Mouse (Mus musculus): ENCODE results near the gene Clasrp. TPM values are rescaled to one million over a fixed set of nuclear protein-coding genes. Genes with fewer than 3 reads are reported as not detected.

Clasrp gene
- polyA plus RNA-seq, 1 experiment from 2014 or later, result 16.3 TPM

DNA sequence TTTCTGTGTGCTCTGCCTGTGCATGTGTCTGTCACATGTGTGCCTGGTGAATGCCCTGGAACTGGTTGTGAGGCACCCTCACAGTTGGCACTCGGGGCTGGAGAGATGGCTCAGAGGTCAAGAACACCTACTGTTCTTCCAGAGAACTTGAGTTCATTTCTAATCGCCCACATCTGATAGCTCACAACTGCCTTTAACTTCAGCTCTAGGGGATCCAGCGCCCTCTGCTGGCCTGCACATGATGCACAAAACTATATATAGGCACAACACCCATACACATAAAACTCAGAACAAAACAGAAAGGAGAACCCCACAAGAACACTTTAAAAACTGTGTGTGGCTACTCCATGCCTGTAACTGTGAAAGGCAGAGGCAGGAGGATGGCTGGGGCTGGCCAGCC lies 15.1 kb downstream of the Clasrp start:
- 65% methylated on average over 3 of the region's 3 CpGs for WGBS (ENCODE audit: missing documents)
- H3K4me3 ChIP-seq (ENCODE audit: inconsistent target), result no peak overlapping the region

DNA sequence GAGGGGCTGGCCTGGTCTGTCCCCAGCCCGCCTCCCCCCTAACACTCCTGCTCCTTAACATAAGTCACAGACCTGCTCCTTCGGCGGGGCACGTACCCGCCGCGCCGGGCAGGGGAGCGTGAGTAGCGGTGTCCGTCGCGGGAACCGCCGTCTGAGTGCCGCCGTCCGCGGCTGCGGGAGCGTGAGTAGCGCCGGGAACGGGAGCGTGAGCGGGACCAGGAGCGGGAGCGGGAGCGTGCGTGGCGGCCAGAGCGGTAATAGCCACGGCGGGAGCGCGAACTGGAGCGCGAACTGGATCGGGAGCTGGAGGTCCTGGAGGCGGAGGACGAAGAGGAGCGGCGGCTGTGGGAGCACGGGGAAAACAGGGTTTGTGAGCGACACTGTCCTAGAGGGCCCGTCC lies 18.0 kb downstream of the Clasrp start:
- H3K4me3 ChIP-seq (ENCODE audit: inconsistent target), result no peak overlapping the region
- no peak overlapping the region for H3K27ac ChIP-seq
- WGBS (ENCODE audit: missing documents), result 96% methylated on average over 28 of the region's 46 CpGs
- H3K79me2 ChIP-seq (ENCODE audit: inconsistent target), result no peaks in the 10 kb centered on the region
- H3K36me3 ChIP-seq (ENCODE audit: inconsistent target), result peaks cover 54% of the 10 kb centered on the region

More for the DNA sequence above, 15.1 kb downstream of the Clasrp start:
- Histone ChIP-seq H3K27ac (no peak overlapping the region), H3K79me2 (ENCODE audit: inconsistent target) (no peaks in the 10 kb centered on the region), H3K36me3 (ENCODE audit: inconsistent target) (peaks cover 63% of the 10 kb centered on the region)

DNA sequence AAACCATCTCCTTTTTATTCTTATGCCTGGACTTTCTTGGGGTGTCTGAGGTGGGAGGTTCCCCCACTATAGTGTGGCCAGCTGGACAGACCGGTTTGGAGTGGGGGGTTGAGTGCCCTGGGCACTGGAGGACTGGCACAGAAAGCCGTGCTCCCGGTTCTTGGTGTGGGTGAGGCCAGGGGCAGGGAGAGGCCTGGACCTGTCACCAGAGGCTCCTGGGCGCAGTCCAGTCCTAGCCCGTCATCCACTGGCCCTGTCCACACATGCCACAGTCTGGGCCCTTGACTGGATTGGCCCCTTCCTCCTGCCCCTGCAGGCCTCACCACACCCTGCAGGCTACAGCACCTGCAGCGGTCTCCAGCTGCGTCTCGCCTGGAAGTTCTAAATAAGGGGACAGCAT lies 23.7 kb downstream of the Clasrp start:
- Histone ChIP-seq H3K79me2 (ENCODE audit: inconsistent target) (no peaks in the 10 kb centered on the region), H3K36me3 (ENCODE audit: inconsistent target) (peaks cover 27% of the 10 kb centered on the region), H3K4me3 (ENCODE audit: inconsistent target) (no peak overlapping the region), H3K27ac (no peak overlapping the region)
- 94% methylated on average over 8 of the region's 8 CpGs for whole genome bisulfite sequencing (ENCODE audit: missing documents)

DNA sequence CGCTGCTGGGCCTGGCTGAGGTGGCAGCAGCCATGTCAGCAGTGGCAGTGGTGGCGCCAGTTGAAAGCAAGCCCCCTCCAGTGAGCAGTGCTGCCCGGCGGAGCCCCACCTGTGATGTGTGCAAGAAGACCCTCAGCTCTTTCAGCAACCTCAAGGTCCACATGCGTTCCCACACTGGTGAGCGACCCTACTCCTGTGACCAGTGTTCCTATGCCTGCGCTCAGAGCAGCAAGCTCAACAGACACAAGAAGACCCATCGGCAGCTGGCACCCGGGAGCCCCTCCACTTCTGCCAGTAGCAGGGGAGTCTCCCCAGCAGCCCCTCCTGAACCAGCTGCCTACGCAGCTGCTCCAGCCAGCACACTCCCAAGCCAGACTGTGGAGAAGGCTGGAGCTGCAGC lies 24.5 kb downstream of the Clasrp start:
- no peak overlapping the region for H3K27ac ChIP-seq
- H3K36me3 ChIP-seq (ENCODE audit: inconsistent target), result peaks cover 26% of the 10 kb centered on the region
- WGBS (ENCODE audit: missing documents), result 95% methylated on average over 9 of the region's 10 CpGs
- no peak overlapping the region for H3K4me3 ChIP-seq (ENCODE audit: inconsistent target)
- no peaks in the 10 kb centered on the region for H3K79me2 ChIP-seq (ENCODE audit: inconsistent target)

DNA sequence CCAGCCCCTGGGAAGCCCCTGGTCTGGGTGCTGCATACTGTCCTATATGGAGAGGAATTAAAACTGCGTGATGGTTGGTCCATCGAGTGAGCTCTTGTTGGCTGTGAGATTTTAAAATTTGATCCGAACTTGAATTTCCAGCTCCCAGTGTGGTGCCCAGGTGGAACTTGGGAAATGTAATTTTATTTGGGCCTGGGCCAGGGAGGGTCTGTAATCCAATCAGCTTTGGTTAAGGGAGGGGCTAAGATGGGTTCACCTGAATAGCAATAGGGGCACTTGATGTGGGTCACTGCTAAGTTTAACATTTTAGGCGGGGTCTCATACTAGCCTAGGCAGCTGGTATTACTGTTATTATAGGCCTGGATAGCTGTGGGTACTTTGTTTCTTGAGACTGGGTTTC lies 25.9 kb downstream of the Clasrp start:
- peaks cover 13% of the 10 kb centered on the region; the same call in 1 of the 2 replicates for H3K36me3 ChIP-seq (ENCODE audit: inconsistent target)
- no peak overlapping the region for H3K4me3 ChIP-seq (ENCODE audit: inconsistent target)
- H3K27ac ChIP-seq, result no peak overlapping the region
- no peaks in the 10 kb centered on the region for H3K79me2 ChIP-seq (ENCODE audit: inconsistent target)
- WGBS (ENCODE audit: missing documents), result 69% methylated on average over 4 of the region's 4 CpGs

DNA sequence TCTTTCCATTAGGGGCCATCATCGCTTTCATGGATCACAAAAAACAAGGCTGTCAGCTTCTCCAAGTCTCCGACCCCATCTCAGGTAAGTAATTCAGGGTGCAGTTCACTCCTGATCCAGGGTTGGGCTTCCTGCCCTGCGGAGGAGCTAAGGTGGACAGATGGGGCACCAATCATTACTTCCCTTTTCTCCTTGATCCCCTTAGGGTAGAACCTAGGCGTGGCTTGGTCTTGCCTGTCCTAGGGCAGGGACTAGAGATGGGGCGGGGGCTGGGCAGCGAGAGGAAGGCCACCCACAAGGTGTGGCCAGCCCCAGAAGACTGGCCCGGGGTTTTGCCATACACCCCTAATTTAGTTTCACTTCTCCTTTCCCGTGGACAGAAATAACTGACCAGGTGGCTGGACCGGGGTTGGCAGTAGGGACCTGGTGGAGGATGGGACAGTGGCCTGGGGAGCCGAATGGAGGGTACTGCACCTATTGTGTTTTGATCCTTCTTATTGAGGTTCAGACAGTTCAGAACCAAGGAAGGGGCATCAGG lies 26.3 kb downstream of the Clasrp start:
- Histone ChIP-seq H3K36me3 (ENCODE audit: inconsistent target) (peaks cover 11% of the 10 kb centered on the region; the same call in 1 of the 2 replicates), H3K27ac (no peak overlapping the region), H3K79me2 (ENCODE audit: inconsistent target) (peaks cover under 1% of the 10 kb centered on the region; the same call in 1 of the 2 replicates), H3K4me3 (ENCODE audit: inconsistent target) (peak overlapping the region; percentile 14; the same call in 1 of the 2 replicates)
- WGBS (ENCODE audit: missing documents), result 8% methylated on average over 10 of the region's 10 CpGs

DNA sequence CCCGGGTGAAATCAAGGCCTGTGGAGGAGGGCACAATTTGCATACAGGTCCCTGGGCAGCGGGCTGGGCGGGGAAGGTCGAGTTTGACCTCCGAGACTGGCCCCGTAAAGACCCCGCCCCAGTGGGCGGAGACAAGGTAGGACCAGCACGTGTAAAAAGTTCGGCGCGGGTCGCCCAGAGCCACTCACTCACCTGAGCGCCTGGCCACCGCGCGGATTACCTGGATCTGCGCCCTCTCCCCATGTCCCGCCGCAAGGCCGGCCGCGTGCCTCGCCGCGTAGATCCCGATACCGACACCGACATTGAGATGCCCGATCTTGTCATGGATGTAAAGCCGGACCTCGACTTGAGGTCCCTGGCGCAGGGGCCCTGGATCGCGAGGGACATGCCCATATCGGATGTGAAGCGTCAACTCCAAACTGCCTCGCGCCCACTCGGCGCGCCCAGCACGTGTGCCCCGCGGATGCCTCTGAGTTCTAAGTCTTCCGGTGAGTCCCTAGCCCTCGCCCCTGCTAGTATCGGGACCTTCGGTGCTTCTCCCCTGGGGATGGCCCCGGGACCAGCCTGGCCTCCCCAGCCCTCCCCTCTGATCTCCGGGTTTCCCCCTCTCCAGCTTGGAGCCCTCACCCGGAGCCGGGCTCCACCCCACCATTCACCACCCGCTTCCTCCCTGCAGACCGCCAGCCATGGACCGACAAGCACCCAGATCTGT lies 27.0 kb downstream of the Clasrp start, which contains the start of the genes Zfp296 and Gemin7:
Zfp296 (plus strand) TSS at position 147 of the 712 bp plus-strand sequence.
Gemin7 (minus strand) TSS at position 455 of the 712 bp plus-strand sequence.
- 2% methylated on average over 48 of the region's 56 CpGs for WGBS (ENCODE audit: missing documents)
- peaks cover 8% of the 10 kb centered on the region; the same call in 1 of the 2 replicates for H3K36me3 ChIP-seq (ENCODE audit: inconsistent target)
- peak within 1 kb of the TSS; percentile 14; the same call in 1 of the 2 replicates for H3K4me3 ChIP-seq (ENCODE audit: inconsistent target)
- H3K27ac ChIP-seq, result no peak within 1 kb of the TSS
- peaks cover 7% of the 10 kb centered on the region for H3K79me2 ChIP-seq (ENCODE audit: inconsistent target)

DNA sequence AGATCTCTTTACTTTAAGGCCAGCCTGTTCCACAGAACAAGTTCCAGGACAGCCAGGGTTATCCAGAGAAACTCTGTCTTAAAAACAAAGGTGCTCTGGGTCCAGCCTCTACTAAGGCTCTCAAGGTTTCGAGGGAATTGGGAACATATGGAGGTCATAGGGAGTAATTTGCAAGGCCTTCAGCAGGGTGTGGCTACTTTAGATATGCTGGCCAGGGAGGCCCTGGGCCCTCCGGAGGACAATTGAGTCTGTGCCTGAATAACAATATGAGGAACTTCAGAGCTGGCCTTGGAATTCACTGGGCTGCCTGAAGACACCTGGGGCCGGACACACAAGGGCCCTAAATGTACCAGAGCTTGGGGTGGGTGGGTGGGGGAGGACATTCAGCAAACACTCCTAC lies 28.7 kb downstream of the Clasrp start:
- no peak overlapping the region for H3K27ac ChIP-seq
- H3K4me3 ChIP-seq (ENCODE audit: inconsistent target), result no peak overlapping the region
- 84% methylated on average over 3 of the region's 3 CpGs for WGBS (ENCODE audit: missing documents)
- peaks cover 24% of the 10 kb centered on the region for H3K79me2 ChIP-seq (ENCODE audit: inconsistent target)
- no peaks in the 10 kb centered on the region; the same call in 1 of the 2 replicates for H3K36me3 ChIP-seq (ENCODE audit: inconsistent target)

DNA sequence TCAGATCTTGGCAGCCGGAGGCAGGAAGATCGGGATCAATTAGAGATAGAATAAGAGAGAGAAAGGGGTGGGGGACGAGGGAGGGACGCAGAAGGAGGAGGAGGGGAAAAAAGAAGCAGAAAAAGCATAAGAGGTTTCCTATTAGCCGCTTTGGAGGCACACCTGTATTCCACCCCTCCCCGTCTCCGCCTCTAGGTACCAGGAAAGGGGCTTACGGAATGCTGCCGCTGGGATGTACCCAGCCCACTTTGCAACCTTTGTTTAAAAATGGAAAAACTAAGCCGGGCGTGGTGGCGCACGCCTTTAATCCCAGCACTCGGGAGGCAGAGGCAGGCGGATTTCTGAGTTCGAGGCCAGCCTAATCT lies 30.5 kb downstream of the Clasrp start:
- peak overlapping the region; percentile 91 for H3K4me3 ChIP-seq (ENCODE audit: inconsistent target)
- WGBS (ENCODE audit: missing documents), result 48% methylated on average over 12 of the region's 16 CpGs
- peak overlapping the region; percentile 35 for H3K27ac ChIP-seq
- peaks cover 42% of the 10 kb centered on the region for H3K79me2 ChIP-seq (ENCODE audit: inconsistent target)
- peaks cover 9% of the 10 kb centered on the region for H3K36me3 ChIP-seq (ENCODE audit: inconsistent target)

DNA sequence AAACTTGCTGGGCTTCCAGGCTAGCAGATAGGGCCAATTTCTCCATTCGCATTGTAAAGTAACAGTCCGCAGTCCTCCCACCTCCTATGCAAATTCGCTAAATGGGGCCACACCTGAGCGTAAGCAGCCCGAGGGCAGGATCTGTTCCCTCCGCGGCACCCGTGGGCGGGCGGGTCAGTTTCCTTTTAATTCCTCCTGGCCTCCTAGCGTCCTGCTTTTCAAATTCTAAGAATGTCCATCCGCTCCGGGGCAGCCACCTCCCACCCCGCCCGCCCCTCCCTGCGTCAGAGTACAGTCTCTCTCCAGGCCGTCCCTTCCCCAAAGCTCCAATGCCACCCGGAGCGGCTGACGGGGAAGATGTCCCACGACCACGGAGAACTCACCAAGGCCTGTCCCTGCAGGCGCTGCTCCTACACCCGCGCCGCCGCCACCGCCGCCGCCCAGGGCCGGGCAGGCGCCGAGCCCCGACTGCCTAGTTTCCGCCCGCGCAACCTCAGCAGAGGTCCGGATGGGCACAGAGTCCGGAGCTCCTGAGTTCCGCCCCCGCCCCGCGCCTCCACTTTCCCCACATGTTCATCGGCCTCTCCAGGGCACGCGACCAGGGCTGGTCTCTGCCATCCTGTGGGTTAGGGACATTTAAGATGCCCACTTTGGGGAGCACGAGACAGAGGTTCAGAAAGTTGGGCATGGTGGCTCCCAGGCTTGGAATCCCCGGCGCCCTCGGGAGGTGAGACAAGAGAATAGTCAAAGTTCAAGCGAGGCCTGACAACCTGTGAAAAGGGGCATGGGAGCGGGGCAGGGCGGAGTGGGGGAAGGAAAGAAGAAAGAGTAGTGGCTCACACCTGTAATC lies 31.1 kb downstream of the Clasrp start:
- peak overlapping the region; percentile 91 for H3K4me3 ChIP-seq (ENCODE audit: inconsistent target)
- peaks cover 11% of the 10 kb centered on the region for H3K36me3 ChIP-seq (ENCODE audit: inconsistent target)
- under 1% methylated on average over 53 of the region's 53 CpGs for WGBS (ENCODE audit: missing documents)
- H3K27ac ChIP-seq, result peak overlapping the region; percentile 49
- peaks cover 48% of the 10 kb centered on the region for H3K79me2 ChIP-seq (ENCODE audit: inconsistent target)

DNA sequence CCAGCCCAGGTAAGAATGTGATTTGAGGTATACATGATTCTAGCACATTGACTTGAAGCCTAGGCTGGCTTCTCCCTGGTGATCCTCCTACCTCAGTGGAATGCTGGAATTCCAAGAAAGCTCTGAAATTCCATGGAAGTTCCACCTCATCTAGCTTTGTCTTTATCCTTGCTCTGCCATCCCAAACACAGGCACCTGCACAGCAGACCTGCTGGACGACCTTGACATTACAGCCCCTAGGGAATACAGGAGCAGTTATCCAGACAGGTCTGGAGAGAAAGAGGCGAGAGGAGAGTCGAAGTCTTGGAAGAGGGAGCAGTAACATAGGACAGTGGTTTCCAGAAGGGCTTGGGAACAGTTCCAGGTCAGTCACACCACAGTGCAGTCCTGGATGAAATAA lies 34.6 kb downstream of the Clasrp start:
- Histone ChIP-seq H3K27ac (no peak overlapping the region), H3K79me2 (ENCODE audit: inconsistent target) (peaks cover 63% of the 10 kb centered on the region), H3K36me3 (ENCODE audit: inconsistent target) (peaks cover 21% of the 10 kb centered on the region), H3K4me3 (ENCODE audit: inconsistent target) (no peak overlapping the region)
- WGBS (ENCODE audit: missing documents), result 95% methylated on average over 3 of the region's 3 CpGs

DNA sequence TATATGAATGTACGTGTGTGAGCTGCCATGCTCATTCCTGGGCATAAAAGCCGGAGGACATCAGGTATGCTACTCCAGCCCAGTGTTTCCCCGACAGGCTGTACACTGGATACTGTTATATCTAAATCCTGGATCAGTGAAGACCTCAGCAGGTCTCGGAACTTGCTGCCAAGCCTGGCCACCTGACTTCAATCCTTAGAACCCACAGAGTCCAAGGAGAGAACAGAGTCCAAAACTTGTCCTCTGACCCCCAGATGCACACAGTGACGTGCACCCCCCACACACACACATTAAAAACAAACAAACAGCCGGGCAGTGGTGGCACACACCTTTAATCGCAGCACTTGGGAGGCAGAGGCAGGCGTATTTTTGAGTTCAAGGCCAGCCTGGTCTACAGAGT lies 36.9 kb downstream of the Clasrp start:
- H3K4me3 ChIP-seq (ENCODE audit: inconsistent target), result no peak overlapping the region
- WGBS (ENCODE audit: missing documents), result 97% methylated on average over 6 of the region's 8 CpGs
- no peak overlapping the region for H3K27ac ChIP-seq
- peaks cover 58% of the 10 kb centered on the region for H3K79me2 ChIP-seq (ENCODE audit: inconsistent target)
- H3K36me3 ChIP-seq (ENCODE audit: inconsistent target), result peaks cover 22% of the 10 kb centered on the region

DNA sequence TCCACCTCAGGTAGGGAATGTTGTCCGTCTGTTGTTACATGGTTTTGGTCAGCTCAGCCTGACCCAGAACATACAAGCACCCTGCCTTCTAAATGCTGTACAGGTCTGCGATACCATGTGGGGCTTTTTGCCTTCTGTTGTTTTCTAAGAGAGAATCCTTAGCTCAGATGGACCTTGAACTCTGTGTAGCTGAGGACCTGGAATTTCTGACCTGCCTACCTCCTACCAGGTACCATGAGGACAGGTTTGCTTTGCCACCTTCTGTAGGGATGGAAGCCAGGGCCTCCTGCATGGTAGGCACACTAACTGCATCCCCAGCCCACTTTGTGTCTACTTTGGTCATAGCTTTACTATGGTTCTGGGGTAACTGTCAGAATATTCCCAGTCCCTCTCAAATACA lies 38.5 kb downstream of the Clasrp start:
- H3K4me3 ChIP-seq (ENCODE audit: inconsistent target), result no peak overlapping the region
- H3K79me2 ChIP-seq (ENCODE audit: inconsistent target), result peaks cover 51% of the 10 kb centered on the region
- WGBS (ENCODE audit: missing documents), result 100% methylated on average over 2 of the region's 2 CpGs
- no peak overlapping the region for H3K27ac ChIP-seq
- peaks cover 22% of the 10 kb centered on the region for H3K36me3 ChIP-seq (ENCODE audit: inconsistent target)

DNA sequence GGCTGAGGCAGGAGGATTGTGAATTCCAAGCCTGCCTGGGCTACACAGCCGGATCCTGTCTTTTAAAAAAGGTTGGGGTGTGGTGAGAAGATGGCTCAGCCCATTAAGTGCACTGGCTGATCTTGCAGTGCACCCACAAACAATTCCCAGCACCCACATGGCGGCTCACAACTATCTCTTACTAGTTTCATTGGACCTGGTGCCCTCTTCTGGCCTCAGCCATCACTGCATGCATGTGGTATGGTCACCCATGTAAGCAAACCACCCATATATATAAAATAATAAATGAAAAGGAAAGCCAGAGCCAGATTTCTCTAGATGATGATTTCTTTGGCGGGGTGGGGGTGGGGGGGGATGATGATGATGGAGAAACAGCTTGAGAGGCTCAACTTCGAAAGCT lies 39.8 kb downstream of the Clasrp start:
- no peak overlapping the region for H3K4me3 ChIP-seq (ENCODE audit: inconsistent target)
- H3K27ac ChIP-seq, result no peak overlapping the region
- H3K36me3 ChIP-seq (ENCODE audit: inconsistent target), result peaks cover 20% of the 10 kb centered on the region
- 94% methylated on average over 2 of the region's 4 CpGs for WGBS (ENCODE audit: missing documents)
- H3K79me2 ChIP-seq (ENCODE audit: inconsistent target), result peaks cover 51% of the 10 kb centered on the region

DNA sequence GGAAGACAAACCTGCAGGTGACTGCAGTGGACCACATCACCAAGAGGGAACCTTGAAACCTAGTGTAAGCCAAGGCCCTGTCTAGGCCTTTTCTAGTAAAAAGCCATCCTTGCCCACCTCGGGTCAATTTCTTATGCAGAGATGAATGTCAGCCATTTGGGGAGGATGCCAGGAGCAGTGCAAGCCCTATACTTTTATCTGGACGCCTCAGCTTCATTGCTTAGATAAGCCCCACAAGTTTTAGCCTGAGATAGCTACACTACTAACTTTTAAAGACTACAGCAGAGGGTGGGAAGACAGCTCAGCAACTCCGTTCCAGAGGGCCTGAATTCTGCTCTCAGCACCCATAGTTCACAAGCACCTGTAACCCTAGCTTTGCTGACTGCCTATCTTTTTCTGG lies 40.4 kb downstream of the Clasrp start:
- H3K36me3 ChIP-seq (ENCODE audit: inconsistent target), result peaks cover 15% of the 10 kb centered on the region
- H3K79me2 ChIP-seq (ENCODE audit: inconsistent target), result peaks cover 51% of the 10 kb centered on the region
- H3K27ac ChIP-seq, result no peak overlapping the region
- H3K4me3 ChIP-seq (ENCODE audit: inconsistent target), result no peak overlapping the region
- 86% methylated on average over 3 of the region's 3 CpGs for WGBS (ENCODE audit: missing documents)

Measured in macrophage (primary cell).